Mouse (Mus musculus) kidney, postnatal 0 days (tissue): ENCODE measurements around the gene Paqr4. TPM values are rescaled to one million over a fixed set of nuclear protein-coding genes. Genes with fewer than 3 reads are reported as not detected.
A peak's percentile ranks its signal among the peaks of the same experiment; 100 is the strongest.

Source experiments
- ATAC-seq: fragments of 200-750 bp; cut with Nextera tagmentation; replicated peaks from 2 replicates; pipeline ENCODE4 v1.8.0; 2017; ENCODE audit warnings: low read depth, moderate number of reproducible peaks, moderate TSS enrichment, moderate library complexity; ENCODE audit not compliant: low FRiP score
- DNase-seq: peaks from one replicate; pipeline ENCODE4 v3.0.0-alpha.2; 2016; ENCODE audit warnings: low spot score
- H3K27ac ChIP-seq: fragments of 300-500 bp; sonication (generic); 2 replicates; pipeline ENCODE4 v1.5.1; 2014; ENCODE audit warnings: mild to moderate bottlenecking
- H3K27me3 ChIP-seq: fragments of 300-500 bp; sonication (generic); 2 replicates; pipeline ENCODE4 v1.6.1; 2014; ENCODE audit warnings: low read length, mixed read lengths; ENCODE audit not compliant: insufficient read depth
- H3K36me3 ChIP-seq: fragments of 300-500 bp; sonication (generic); 2 replicates; pipeline ENCODE4 v1.6.1; 2014; ENCODE audit warnings: low read length, mixed read lengths; ENCODE audit not compliant: insufficient read depth
- H3K4me1 ChIP-seq: fragments of 300-500 bp; sonication (generic); replicated peaks from 2 replicates; pipeline ENCODE4 v1.6.1; 2014; ENCODE audit warnings: antibody characterized with exemption, low read length, mixed read lengths; ENCODE audit not compliant: insufficient read depth
- H3K4me2 ChIP-seq: fragments of 300-500 bp; sonication (generic); 2 replicates; pipeline ENCODE4 v1.6.1; 2014; ENCODE audit warnings: mild to moderate bottlenecking, low read length, moderate library complexity, mixed read lengths
- H3K4me3 ChIP-seq: fragments of 300-500 bp; sonication (generic); replicated peaks from 2 replicates; pipeline ENCODE4 v1.5.1; 2014; ENCODE audit warnings: low read depth, low read length
- H3K9ac ChIP-seq: fragments of 300-500 bp; sonication (generic); 2 replicates; pipeline ENCODE4 v1.6.1; 2014; ENCODE audit warnings: low read depth, low read length
- H3K9me3 ChIP-seq: fragments of 300-500 bp; sonication (generic); replicated peaks from 2 replicates; pipeline ENCODE4 v1.6.1; 2016; ENCODE audit warnings: low read length, inconsistent platforms, mixed read lengths
- CTCF ChIP-seq: IDR thresholded peaks from 2 replicates; pipeline ENCODE4 v1.5.1; 2016; ENCODE audit warnings: antibody characterized with exemption, low read depth, mild to moderate bottlenecking, moderate library complexity
- WGBS: fragments of 180-500 bp; shearing (Covaris S2); extraction: QIAGEN DNeasy Blood & Tissue Kit; methylation state at CpG from one replicate; pipeline ENCODE4 v1.1.7; 2014; 5-methylcytosine and 5-hydroxymethylcytosine counted together
- polyA plus RNA-seq: library from polyadenylated mRNA; unstranded; fragments of >200 nt; fragmentation: Nextera tagmentation; extraction: Ambion mirVana; gene quantifications from 2 replicates; pipeline ENCODE4 v1.2.1, GENCODE M21; 2015

Gene Paqr4
- polyA plus RNA-seq, 1 experiment from 2014 or later: 16.0 TPM

DNA sequence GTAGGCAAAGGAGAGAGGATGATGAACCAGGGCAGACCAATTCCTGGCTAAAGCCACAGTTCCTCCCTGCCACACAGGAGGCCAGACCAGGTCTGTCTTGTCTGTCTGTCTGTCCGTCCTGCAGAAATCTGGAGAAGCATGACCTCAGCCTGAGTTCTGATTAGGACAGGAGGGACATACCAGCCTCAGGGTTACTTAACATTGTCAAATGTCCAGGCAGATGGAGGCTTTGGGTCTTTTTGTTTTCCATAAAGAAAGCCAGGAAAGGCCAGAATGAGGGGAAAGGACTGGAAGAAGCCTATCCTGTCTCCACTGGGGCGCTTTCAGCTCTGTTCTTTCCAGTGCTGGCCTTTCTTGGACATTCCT, 1.8 kb downstream of the Paqr4 start:
- no peak for TF ChIP-seq CTCF
- H3K27ac ChIP-seq: no peak overlapping the region
- H3K9ac ChIP-seq: no peak overlapping the region
- H3K4me1 ChIP-seq: peaks cover 24% of the 10 kb centered on the region; the same call in 1 of the 2 replicates
- peak overlapping the region; percentile 63; the same call in 1 of the 2 replicates for H3K4me3 ChIP-seq
- no peak for DNase-seq
- no peaks in the 10 kb centered on the region for H3K36me3 ChIP-seq
- WGBS: 53% methylated on average over 2 of the region's 2 CpGs
- no peak for ATAC-seq
- H3K9me3 ChIP-seq: no peaks in the 10 kb centered on the region
- peaks cover 24% of the 10 kb centered on the region for H3K27me3 ChIP-seq
- peak overlapping the region; percentile 93 for H3K4me2 ChIP-seq

DNA sequence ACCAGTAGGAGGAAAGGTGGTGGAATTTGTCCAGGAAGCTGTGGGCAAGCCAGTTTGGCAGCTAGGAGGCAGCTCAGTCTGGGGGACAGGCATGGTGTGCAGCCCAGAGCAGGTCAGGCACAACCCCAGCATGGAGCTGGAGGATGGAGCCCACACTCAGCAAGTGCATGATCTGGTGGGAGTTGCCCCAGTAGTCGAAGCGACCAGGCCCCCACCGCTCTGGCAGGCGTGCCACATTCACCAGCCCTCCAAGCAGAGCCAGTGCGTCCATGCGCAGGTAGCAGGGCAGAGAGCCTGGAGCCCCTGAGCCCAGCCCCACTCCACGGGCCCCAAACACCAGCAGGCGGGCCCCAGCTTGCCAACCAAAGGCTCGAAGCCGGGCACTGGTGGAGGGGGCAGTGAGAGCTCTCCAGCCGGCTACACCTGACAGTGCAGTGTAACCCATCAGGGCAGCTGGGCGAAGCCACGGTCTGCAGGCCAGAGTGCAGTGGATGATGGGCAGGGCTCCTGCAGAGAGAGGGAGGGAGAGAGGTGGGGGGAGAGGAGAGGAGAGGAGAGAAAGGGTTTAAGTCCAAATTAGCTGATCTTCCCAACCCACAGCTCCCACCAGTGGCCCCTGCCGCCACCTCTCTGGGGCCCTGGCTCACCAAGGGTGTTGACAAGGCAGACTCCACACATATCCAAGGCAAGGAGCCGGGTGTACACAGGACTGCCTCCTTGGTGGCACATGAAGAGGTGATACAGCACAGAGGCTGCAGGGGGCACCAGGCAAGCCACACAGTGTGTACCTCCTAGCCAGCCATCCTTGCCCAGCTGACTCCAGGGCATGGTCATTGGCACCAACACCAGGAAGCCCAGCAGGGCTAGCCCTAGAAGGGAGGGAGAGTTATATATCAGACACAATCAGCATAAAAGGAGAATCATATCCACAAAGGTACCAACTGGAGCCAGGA, 2.9 kb downstream of the Paqr4 start:
- ATAC-seq (no peak), DNase-seq (no peak)
- H3K27ac ChIP-seq: no peak overlapping the region
- WGBS: 68% methylated on average over 15 of the region's 15 CpGs
- no peak overlapping the region for H3K9ac ChIP-seq
- H3K4me2 ChIP-seq: no peak overlapping the region
- no peaks in the 10 kb centered on the region for H3K36me3 ChIP-seq
- H3K4me1 ChIP-seq: peaks cover 24% of the 10 kb centered on the region; the same call in 1 of the 2 replicates
- no peak overlapping the region for H3K4me3 ChIP-seq
- H3K9me3 ChIP-seq: no peaks in the 10 kb centered on the region
- peaks cover 13% of the 10 kb centered on the region for H3K27me3 ChIP-seq
- peak; percentile 29; the same call in 1 of the 2 replicates for TF ChIP-seq CTCF

DNA sequence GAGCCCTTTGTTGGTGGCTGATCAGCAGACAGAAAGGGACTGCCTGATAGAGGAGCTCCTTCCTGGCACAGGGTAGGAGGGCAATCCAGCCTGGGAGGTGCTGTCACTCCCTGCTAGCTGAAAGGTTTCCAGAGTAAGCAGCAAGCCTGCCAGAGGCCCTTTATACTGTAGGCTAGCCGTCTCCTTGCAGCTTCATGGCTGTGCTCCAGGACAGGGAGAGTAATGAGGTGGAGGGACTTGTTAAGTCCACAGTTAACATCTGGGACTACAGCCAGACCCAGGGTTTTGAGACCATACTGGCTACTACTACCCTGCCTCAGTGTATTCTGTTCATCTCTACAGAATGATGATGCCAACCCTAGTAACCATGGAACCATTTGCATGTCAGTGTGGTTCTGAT, 6.3 kb downstream of the Paqr4 start:
- ATAC-seq (no peak), DNase-seq (no peak)
- Histone ChIP-seq H3K4me1 (peaks cover 8% of the 10 kb centered on the region; the same call in 1 of the 2 replicates), H3K4me3 (no peak overlapping the region), H3K27me3 (no peaks in the 10 kb centered on the region), H3K4me2 (no peak overlapping the region), H3K9me3 (no peaks in the 10 kb centered on the region), H3K27ac (no peak overlapping the region), H3K36me3 (no peaks in the 10 kb centered on the region), H3K9ac (no peak overlapping the region)
- WGBS: 50% methylated on average over 1 of the region's 1 CpGs
- no peak for TF ChIP-seq CTCF

DNA sequence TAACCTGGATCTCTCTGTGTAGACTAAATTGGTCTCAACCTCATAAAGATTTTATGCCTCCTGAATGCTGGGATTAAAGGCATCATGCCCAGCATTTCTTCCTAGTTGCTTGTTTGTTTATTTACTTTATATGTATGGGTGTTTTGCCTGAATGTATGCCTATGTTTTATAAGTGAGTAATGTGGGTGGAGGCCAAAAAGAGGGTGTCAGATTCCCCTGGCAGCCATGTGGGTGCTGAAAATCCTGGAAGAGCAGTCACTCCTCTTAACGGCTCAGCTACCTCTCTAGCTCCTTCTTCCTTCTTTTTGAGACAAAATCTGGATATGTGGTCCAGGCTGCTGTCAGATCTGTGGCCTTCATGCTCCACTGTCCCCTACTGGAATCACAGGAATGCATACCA, 10.2 kb downstream of the Paqr4 start:
- Histone ChIP-seq H3K4me2 (no peak overlapping the region), H3K27me3 (no peaks in the 10 kb centered on the region), H3K4me1 (peaks cover 3% of the 10 kb centered on the region; the same call in 1 of the 2 replicates), H3K36me3 (no peaks in the 10 kb centered on the region), H3K9ac (no peak overlapping the region), H3K27ac (no peak overlapping the region), H3K9me3 (no peaks in the 10 kb centered on the region), H3K4me3 (no peak overlapping the region)
- WGBS: 43% methylated on average over 1 of the region's 1 CpGs
- ATAC-seq (no peak), DNase-seq (no peak)
- no peak for TF ChIP-seq CTCF

DNA sequence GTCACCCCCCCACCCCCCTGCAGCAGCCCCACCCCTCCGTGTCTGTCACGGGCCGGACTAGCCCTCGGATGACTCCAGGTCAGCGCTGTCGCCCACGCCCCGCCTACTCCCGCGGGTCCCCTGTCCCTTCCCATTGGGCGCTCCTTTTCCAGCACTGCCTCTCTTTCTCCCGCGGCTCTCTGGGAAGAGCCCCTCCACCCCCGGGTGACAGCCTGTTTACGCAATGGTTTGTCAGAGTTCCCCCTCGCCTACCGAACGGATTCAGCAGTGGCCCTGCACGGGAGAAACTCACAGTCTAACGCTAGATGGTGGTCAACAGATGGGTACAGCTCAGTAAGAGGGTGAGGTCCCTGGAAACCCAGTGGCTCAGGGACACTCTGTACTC, 13.9 kb downstream of the Paqr4 start:
- H3K9me3 ChIP-seq: no peaks in the 10 kb centered on the region
- DNase-seq: peak; percentile 95
- no peaks in the 10 kb centered on the region for H3K27me3 ChIP-seq
- ATAC-seq: peak; percentile 86
- peak overlapping the region; percentile 76 for H3K4me3 ChIP-seq
- under 1% methylated on average over 20 of the region's 20 CpGs for WGBS
- H3K4me1 ChIP-seq: peaks cover 4% of the 10 kb centered on the region; the same call in 1 of the 2 replicates
- peak overlapping the region; percentile 73 for H3K9ac ChIP-seq
- no peaks in the 10 kb centered on the region for H3K36me3 ChIP-seq
- peak overlapping the region; percentile 88 for H3K4me2 ChIP-seq
- peak; percentile 54 for TF ChIP-seq CTCF
- peak overlapping the region; percentile 84 for H3K27ac ChIP-seq

DNA sequence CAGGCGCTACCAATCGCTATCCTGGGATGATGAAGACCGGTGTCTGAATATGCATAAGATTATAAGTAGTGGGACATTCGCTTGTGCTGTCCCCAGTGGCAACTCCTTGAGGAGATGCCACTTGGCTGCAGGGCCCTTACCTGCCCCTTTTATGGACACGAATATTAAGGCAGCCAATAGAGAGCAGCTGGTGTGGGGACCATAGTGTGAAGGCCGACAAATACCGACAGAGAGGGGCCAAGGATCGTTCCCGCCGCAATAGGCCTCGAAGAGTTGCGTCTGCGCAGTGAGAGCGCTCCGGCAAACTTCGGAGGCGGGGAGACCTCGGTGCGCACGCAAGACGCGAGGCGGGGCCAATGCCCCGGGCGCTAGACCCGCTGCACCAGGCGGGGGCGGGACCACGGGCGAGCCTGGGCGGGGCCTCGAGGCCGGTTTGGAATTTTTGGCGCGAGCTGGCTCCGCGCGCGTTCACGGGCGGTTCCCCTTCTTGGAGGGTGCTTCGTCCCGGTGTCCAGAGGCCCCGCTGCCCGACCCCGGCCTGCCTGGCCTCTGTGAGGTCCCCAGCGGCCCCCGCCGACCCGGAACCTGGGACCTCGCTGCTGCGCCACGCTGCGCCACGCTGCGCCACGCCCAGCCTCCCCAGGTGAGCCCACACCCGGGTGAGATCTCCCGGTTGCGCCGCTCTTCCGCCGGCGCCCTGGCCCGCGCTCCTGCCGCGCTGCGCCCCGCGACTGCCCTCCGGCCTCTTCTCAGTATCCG, 14.5 kb downstream of the Paqr4 start, which contains the start of gene Pkmyt1:
Gene Pkmyt1 (plus strand): TSS at position 338 of the 759 bp plus-strand sequence.
- Histone ChIP-seq H3K27me3 (no peaks in the 10 kb centered on the region), H3K27ac (peak within 1 kb of the TSS; percentile 84), H3K36me3 (no peaks in the 10 kb centered on the region), H3K4me3 (peak within 1 kb of the TSS; percentile 76), H3K4me2 (peak within 1 kb of the TSS; percentile 88), H3K9ac (peak within 1 kb of the TSS; percentile 73), H3K4me1 (peaks cover 4% of the 10 kb centered on the region; the same call in 1 of the 2 replicates), H3K9me3 (no peaks in the 10 kb centered on the region)
- DNase-seq (peak; percentile 96), ATAC-seq (peak; percentile 93)
- TF ChIP-seq CTCF: peak; percentile 29; the same call in 1 of the 2 replicates
- WGBS: 1% methylated on average over 69 of the region's 73 CpGs
